10 mouse cellular contexts compared by ENCODE assay signal in genomic region chr9:65179817-65180624, GRCm38 (mm10). TPM values are rescaled to one million over a fixed set of nuclear protein-coding genes. Genes with fewer than 3 reads are reported as not detected.
DNase-seq lines count a peak whose midpoint lies in the region; ATAC-seq lines count a peak whose summit lies in the region.
"Had no signal": no experiment of that assay in that cellular context is flagged by ENCODE, and none has a peak within 500 bp of the region (broad histone marks: within the 10 kb centered on the region; RNA-seq: fewer than 3 reads in every experiment).

No protein-coding gene starts in this region.

- ATAC-seq in heart, embryonic 12.5 days (ENCODE audit: insufficient number of reproducible peaks, low FRiP score), result no peak
- ATAC-seq in hindbrain, embryonic 13.5 days (ENCODE audit: low FRiP score), result no peak
- ATAC-seq in midbrain, embryonic 13.5 days, result no peak

- H3K27me3 ChIP-seq in heart, embryonic 12.5 days (replicated peaks), result peaks cover 11% of the 10 kb centered on the region
- H3K27me3 ChIP-seq in hindbrain, embryonic 13.5 days, result no peaks in the 10 kb centered on the region
- no peaks in the 10 kb centered on the region for H3K27me3 ChIP-seq in midbrain, embryonic 13.5 days

- 25% methylated on average over 17 of the region's 17 CpGs for WGBS in heart, embryonic 12.5 days
- 22% methylated on average over 17 of the region's 17 CpGs for WGBS in hindbrain, embryonic 13.5 days
- 24% methylated on average over 17 of the region's 17 CpGs for WGBS in midbrain, embryonic 13.5 days

- no peak overlapping the region for H3K27ac ChIP-seq in heart, embryonic 12.5 days (ENCODE audit: poor library complexity, severe bottlenecking)
- H3K27ac ChIP-seq in hindbrain, embryonic 13.5 days, result peak overlapping the region; percentile 89
- H3K27ac ChIP-seq in midbrain, embryonic 13.5 days, result peak overlapping the region; percentile 95
- H3K27ac ChIP-seq: gastrocnemius, adult 2 months had no signal

- H3K4me3 ChIP-seq in heart, embryonic 12.5 days, result no peak overlapping the region
- no peak overlapping the region for H3K4me3 ChIP-seq in hindbrain, embryonic 13.5 days
- H3K4me3 ChIP-seq in midbrain, embryonic 13.5 days (replicated peaks), result no peak overlapping the region
- H3K4me3 ChIP-seq: gastrocnemius, adult 2 months had no signal

- peak overlapping the region; percentile 19 for H3K4me2 ChIP-seq in heart, embryonic 12.5 days
- peak overlapping the region; percentile 21; the same call in 1 of the 2 replicates for H3K4me2 ChIP-seq in hindbrain, embryonic 13.5 days
- H3K4me2 ChIP-seq in midbrain, embryonic 13.5 days (replicated peaks), result peak overlapping the region; percentile 15

- no peak for DNase-seq in heart, adult 8-10 months (ENCODE audit: low spot score)
- DNase-seq in R1 (ENCODE audit: low read depth, low spot score), result peak; percentile 86
- DNase-seq in testis, postnatal 10 days (ENCODE audit: low spot score), result no peak
- no peak for DNase-seq in adrenal gland, postnatal 4 days (ENCODE audit: low spot score in 2 of 2)
- no peak for DNase-seq in thymus, postnatal 25 days
- DNase-seq: gastrocnemius, adult 2 months had no signal

- H3K9ac ChIP-seq in heart, embryonic 12.5 days, result no peak overlapping the region
- 0 out of 2 replicates have a peak overlapping the region, but pooled peaks have one; percentile 64 for H3K9ac ChIP-seq in hindbrain, embryonic 13.5 days
- H3K9ac ChIP-seq in midbrain, embryonic 13.5 days (replicated peaks), result peak overlapping the region; percentile 51

- H3K36me3 ChIP-seq in heart, embryonic 12.5 days, result no peaks in the 10 kb centered on the region
- H3K36me3 ChIP-seq in hindbrain, embryonic 13.5 days, result peaks cover 38% of the 10 kb centered on the region
- H3K36me3 ChIP-seq in midbrain, embryonic 13.5 days, result peaks cover 44% of the 10 kb centered on the region

- peaks cover 30% of the 10 kb centered on the region for H3K4me1 ChIP-seq in heart, embryonic 12.5 days (replicated peaks)
- H3K4me1 ChIP-seq in hindbrain, embryonic 13.5 days (replicated peaks), result peaks cover 77% of the 10 kb centered on the region
- H3K4me1 ChIP-seq in midbrain, embryonic 13.5 days (replicated peaks), result peaks cover 79% of the 10 kb centered on the region

- no peaks in the 10 kb centered on the region for H3K9me3 ChIP-seq in heart, embryonic 12.5 days (replicated peaks)
- no peaks in the 10 kb centered on the region for H3K9me3 ChIP-seq in hindbrain, embryonic 13.5 days
- no peaks in the 10 kb centered on the region for H3K9me3 ChIP-seq in midbrain, embryonic 13.5 days

RNA-seq across cellular contexts. Expression of gene Parp16, which starts 15.1 kb away (rescaled TPM):
- 5.0 and 5.8 TPM in 2 replicates for polyA plus RNA-seq in heart, embryonic 12.5 days (2016; fragmentation: Nextera tagmentation; extraction: Ambion mirVana)
- 1 to 10 TPM; 3.4 to 4.5 (median 3.7) TPM for total RNA-seq in heart, adult 8-10 months (2022)
- polyA plus RNA-seq in hindbrain, embryonic 13.5 days (2015; fragmentation: Nextera tagmentation; extraction: Ambion mirVana), result 5.9 and 6.1 TPM in 2 replicates
- polyA plus RNA-seq in midbrain, embryonic 13.5 days (2015; fragmentation: Nextera tagmentation; extraction: Ambion mirVana), result 4.8 and 5.6 TPM in 2 replicates
- 10 to 100 TPM; 23.2 to 27.0 TPM for total RNA-seq in adrenal gland, postnatal 4 days (2021)

RNA-seq across cellular contexts. Expression of gene Igdcc3, which starts 39.0 kb away (rescaled TPM):
- polyA plus RNA-seq in heart, embryonic 12.5 days (2016; fragmentation: Nextera tagmentation; extraction: Ambion mirVana), result 4.8 and 5.5 TPM in 2 replicates
- total RNA-seq in heart, adult 8-10 months (2022), result under 1 TPM in 2 of 4 experiments, not detected in 2; 0.09 to 0.19 TPM
- polyA plus RNA-seq in hindbrain, embryonic 13.5 days (2015; fragmentation: Nextera tagmentation; extraction: Ambion mirVana), result 13.8 and 15.5 TPM in 2 replicates
- polyA plus RNA-seq in midbrain, embryonic 13.5 days (2015; fragmentation: Nextera tagmentation; extraction: Ambion mirVana), result 23.5 and 25.2 TPM in 2 replicates
- total RNA-seq in adrenal gland, postnatal 4 days (2021), result 1 to 10 TPM; 2.2 to 3.6 TPM
- polyA plus RNA-seq: C2C12 had no signal
